Mouse (Mus musculus) CH12.LX (cell line): ENCODE measurements around the gene Dusp9. TPM values are rescaled to one million over a fixed set of nuclear protein-coding genes. Genes with fewer than 3 reads are reported as not detected.

Experiments used
- DNase-seq: peaks from one replicate; pipeline ENCODE4 v3.0.0-alpha.2; 2013; ENCODE audit errors: extremely low read depth
- H3K27ac ChIP-seq: 2 replicates; pipeline ENCODE4 v1.5.1; 2012; ENCODE audit warnings: low read depth, mild to moderate bottlenecking, control low read depth, moderate library complexity; ENCODE audit not compliant: insufficient read depth
- H3K27me3 ChIP-seq: replicated peaks from 2 replicates; pipeline ENCODE3; 2012; ENCODE audit warnings: inconsistent platforms
- H3K36me3 ChIP-seq, 2 experiments: replicated peaks in 1 of 2; 2 replicates each; pipeline versions ENCODE3 to v1.6.1; 2012; ENCODE audit warnings: inconsistent platforms in 1 of 2, low read length in 1 of 2, mild to moderate bottlenecking in 1 of 2, mixed read lengths in 1 of 2, moderate library complexity in 1 of 2; ENCODE audit not compliant: control insufficient read depth in 1 of 2, insufficient read depth in 1 of 2
- H3K4me1 ChIP-seq, 2 experiments: 2 replicates each; pipeline ENCODE4 v1.6.1; 2012; ENCODE audit warnings: inconsistent platforms in 1 of 2, moderate library complexity in 1 of 2; ENCODE audit not compliant: insufficient read depth in 2 of 2, control insufficient read depth in 1 of 2
- H3K4me2 ChIP-seq: 2 replicates; pipeline ENCODE4 v1.6.1; 2012; ENCODE audit warnings: low read depth, mild to moderate bottlenecking, control low read depth; ENCODE audit not compliant: poor library complexity, insufficient read depth, severe bottlenecking
- H3K4me3 ChIP-seq, 3 experiments: fragments of 150-350 bp in 1 of 3; sonication (generic) in 1 of 3; replicated peaks in 1 of 3; 2 replicates each; pipeline versions ENCODE3 to v1.5.1; 2011 to 2012; ENCODE audit warnings: low read depth in 2 of 3, low read length in 2 of 3, mild to moderate bottlenecking in 2 of 3, moderate library complexity in 2 of 3, control low read depth in 1 of 3, improper control_type of control experiment in 1 of 3, inconsistent platforms in 1 of 3, mixed read lengths in 1 of 3; ENCODE audit not compliant: poor library complexity in 1 of 3
- H3K79me2 ChIP-seq: replicated peaks from 2 replicates; pipeline ENCODE4 v1.6.1; 2012; ENCODE audit warnings: mild to moderate bottlenecking, moderate library complexity; ENCODE audit not compliant: control insufficient read depth, poor library complexity, insufficient read depth, severe bottlenecking; ENCODE audit errors: extremely low read depth
- H3K9ac ChIP-seq: 2 replicates; pipeline ENCODE4 v1.6.1; 2012; ENCODE audit warnings: low read depth, mild to moderate bottlenecking, control low read depth, moderate library complexity; ENCODE audit not compliant: insufficient read depth
- H3K9me3 ChIP-seq: replicated peaks from 2 replicates; pipeline ENCODE3; 2012; ENCODE audit warnings: low read length, inconsistent platforms, mixed read lengths
- CHD2 ChIP-seq: IDR thresholded peaks from 2 replicates; pipeline ENCODE4 v1.6.1; 2011; ENCODE audit warnings: low read length, improper control_type of control experiment
- E2F4 ChIP-seq: IDR thresholded peaks from 2 replicates; pipeline ENCODE4 v1.6.1; 2011; ENCODE audit warnings: low read depth, low read length, improper control_type of control experiment; ENCODE audit not compliant: insufficient replicate concordance
- ELF1 ChIP-seq: IDR thresholded peaks from 2 replicates; pipeline ENCODE4 v1.6.1; 2014; ENCODE audit warnings: low read depth, mild to moderate bottlenecking, inconsistent platforms, low read length, improper control_type of control experiment
- GABPA ChIP-seq: IDR thresholded peaks from 2 replicates; pipeline ENCODE4 v1.6.1; 2012; ENCODE audit warnings: low read depth, low read length, improper control_type of control experiment, inconsistent platforms; ENCODE audit not compliant: insufficient replicate concordance
- HCFC1 ChIP-seq: IDR thresholded peaks from 2 replicates; pipeline ENCODE4 v1.6.1; 2012; ENCODE audit warnings: low read depth, mild to moderate bottlenecking, inconsistent platforms, low read length, improper control_type of control experiment
- JUN ChIP-seq: IDR thresholded peaks from 2 replicates; pipeline ENCODE4 v1.6.1; 2011; ENCODE audit warnings: low read depth, mild to moderate bottlenecking, low read length, improper control_type of control experiment, moderate library complexity; ENCODE audit not compliant: insufficient read depth
- JUND ChIP-seq: conservative IDR thresholded peaks from 2 replicates; pipeline ENCODE4 v1.6.1; 2011; ENCODE audit warnings: low read depth, low read length, improper control_type of control experiment
- KAT2A ChIP-seq: IDR thresholded peaks from 2 replicates; pipeline ENCODE4 v1.6.1; 2012; ENCODE audit warnings: low read length, improper control_type of control experiment, inconsistent platforms; ENCODE audit not compliant: insufficient replicate concordance
- MAFK ChIP-seq: IDR thresholded peaks from 2 replicates; pipeline ENCODE4 v1.6.1; 2011; ENCODE audit warnings: low read length, improper control_type of control experiment; ENCODE audit not compliant: insufficient replicate concordance
- MAX ChIP-seq: IDR thresholded peaks from 2 replicates; pipeline ENCODE4 v1.6.1; 2011; ENCODE audit warnings: low read length, improper control_type of control experiment
- MAZ ChIP-seq: IDR thresholded peaks from 2 replicates; pipeline ENCODE4 v1.6.1; 2012; ENCODE audit warnings: low read depth, mild to moderate bottlenecking, inconsistent platforms, low read length, improper control_type of control experiment, moderate library complexity
- MXI1 ChIP-seq: IDR thresholded peaks from 2 replicates; pipeline ENCODE4 v1.6.1; 2011; ENCODE audit warnings: mild to moderate bottlenecking, low read depth, low read length, improper control_type of control experiment
- MYC ChIP-seq: IDR thresholded peaks from 2 replicates; pipeline ENCODE4 v1.6.1; 2011; ENCODE audit warnings: low read depth, mild to moderate bottlenecking, improper control_type of control experiment, low read length
- NELFE ChIP-seq: IDR thresholded peaks from 2 replicates; pipeline ENCODE4 v1.6.1; 2011; ENCODE audit warnings: low read depth, low read length, improper control_type of control experiment
- PAX5 ChIP-seq: IDR thresholded peaks from 2 replicates; pipeline ENCODE4 v1.6.1; 2012; ENCODE audit warnings: low read length, inconsistent platforms, mixed read lengths
- POLR2A ChIP-seq: IDR thresholded peaks from 2 replicates; pipeline ENCODE4 v1.6.1; 2011; ENCODE audit warnings: low read depth, mild to moderate bottlenecking, improper control_type of control experiment, low read length
- POLR2AphosphoS2 ChIP-seq: IDR thresholded peaks from 2 replicates; pipeline ENCODE4 v1.6.1; 2011; ENCODE audit warnings: low read depth, low read length, improper control_type of control experiment
- RCOR1 ChIP-seq: conservative IDR thresholded peaks from 2 replicates; pipeline ENCODE4 v1.6.1; 2012; ENCODE audit warnings: low read depth, mild to moderate bottlenecking, inconsistent platforms, low read length, improper control_type of control experiment
- SIN3A ChIP-seq: IDR thresholded peaks from 2 replicates; pipeline ENCODE4 v1.6.1; 2012; ENCODE audit warnings: low read length, improper control_type of control experiment, inconsistent platforms
- SMC3 ChIP-seq: IDR thresholded peaks from 2 replicates; pipeline ENCODE4 v1.6.1; 2011; ENCODE audit warnings: low read depth, low read length, improper control_type of control experiment
- TCF12 ChIP-seq: IDR thresholded peaks from 2 replicates; pipeline ENCODE4 v1.6.1; 2014; ENCODE audit warnings: low read depth, mild to moderate bottlenecking, inconsistent platforms, low read length, improper control_type of control experiment
- USF1 ChIP-seq: IDR thresholded peaks from 2 replicates; pipeline ENCODE4 v1.6.1; 2014; ENCODE audit warnings: low read depth, mild to moderate bottlenecking, inconsistent platforms, low read length, improper control_type of control experiment
- USF2 ChIP-seq: conservative IDR thresholded peaks from 2 replicates; pipeline ENCODE4 v1.6.1; 2011; ENCODE audit warnings: low read depth, low read length, improper control_type of control experiment
- ZC3H11A ChIP-seq: IDR thresholded peaks from 2 replicates; pipeline ENCODE4 v1.6.1; 2012; ENCODE audit warnings: low read depth, mild to moderate bottlenecking, inconsistent platforms, low read length, improper control_type of control experiment
- ZKSCAN1 ChIP-seq: IDR thresholded peaks from 2 replicates; pipeline ENCODE4 v1.6.1; 2012; ENCODE audit warnings: low read depth, inconsistent platforms, low read length, improper control_type of control experiment, borderline replicate concordance
- dilution Hi-C: fragments of 300-500 bp; cut with MboI; formaldehyde crosslinking; loops from 2 replicates; pipeline ENCODE4 v1.14.3; 2020; ENCODE audit warnings: low sequenced_read_pairs; ENCODE audit not compliant: extremely low pct_unique_long_range_greater_than_20kb, extremely low pct_ligation_motif_present
- in situ Hi-C: fragments of 300-500 bp; cut with MboI; formaldehyde crosslinking; loops from 3 replicates; pipeline ENCODE4 v1.14.3; 2019; ENCODE audit warnings: low sequenced_read_pairs, low pct_ligation_motif_present, low pct_unique_long_range_greater_than_20kb, mixed read lengths
- polyA plus RNA-seq: library from polyadenylated mRNA; unstranded; fragments of >175 nt; gene quantifications from 2 replicates; pipeline ENCODE4 v1.2.1, GENCODE M21; 2012; ENCODE audit warnings: low read depth; ENCODE audit not compliant: insufficient read length
- total RNA-seq, 2 experiments: library from RNA; depleted of rRNA; stranded (reverse); fragments of 300-350 nt in 1 of 2; fragments of >200 nt in 1 of 2; gene quantifications; 2 replicates each; pipeline ENCODE4 v1.2.3; 2012 to 2014

Gene Dusp9
- total and polyA plus RNA-seq, 3 experiments = 0.09 to 0.47 (median 0.17) TPM

DNA sequence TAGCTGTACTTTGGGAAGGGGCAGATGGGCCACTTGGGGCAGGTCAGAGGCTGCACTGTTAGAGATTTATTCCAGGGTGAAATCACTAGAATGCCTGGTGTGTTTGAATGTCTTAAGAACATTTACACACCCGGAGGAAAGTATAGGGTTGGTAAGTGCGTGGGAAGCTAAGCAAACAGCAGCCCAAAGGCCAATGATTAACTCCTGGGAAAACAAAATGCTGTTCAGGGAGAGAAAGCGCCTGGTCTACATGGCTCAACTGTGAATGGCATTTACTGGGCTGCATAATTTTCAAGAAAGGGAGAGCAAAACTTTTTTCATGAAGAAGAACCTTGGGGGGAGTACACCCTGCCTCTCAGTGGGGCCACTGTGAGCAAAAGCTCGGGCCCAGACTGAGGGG lies 25.6 kb upstream of the Dusp9 start:
- H3K27ac ChIP-seq = no peak overlapping the region
- no peak for TF ChIP-seq E2F4
- no peak for TF ChIP-seq JUN
- TF ChIP-seq JUND = no peak
- no peak for TF ChIP-seq SIN3A
- TF ChIP-seq NELFE = no peak
- TF ChIP-seq ELF1 = no peak
- no peak for TF ChIP-seq MYC
- TF ChIP-seq MAFK = no peak
- no peak for TF ChIP-seq POLR2AphosphoS2
- TF ChIP-seq KAT2A = no peak
- no peak for TF ChIP-seq GABPA
- no peak for TF ChIP-seq USF1
- no peak for TF ChIP-seq POLR2A
- TF ChIP-seq MAX = no peak
- TF ChIP-seq CHD2 = no peak
- no peak for TF ChIP-seq MXI1
- TF ChIP-seq, all 38 proteins: peak for 0
- Histone ChIP-seq H3K4me1 (no peaks in the 10 kb centered on the region), H3K9me3 (no peaks in the 10 kb centered on the region), H3K4me3 (no peak overlapping the region), H3K27me3 (no peaks in the 10 kb centered on the region), H3K36me3 (no peaks in the 10 kb centered on the region), H3K4me2 (no peak overlapping the region), H3K79me2 (no peaks in the 10 kb centered on the region), H3K9ac (no peak overlapping the region)
- DNase-seq = no peak
- in situ Hi-C loops = no loop called here
- dilution Hi-C loops = no loop called here

DNA sequence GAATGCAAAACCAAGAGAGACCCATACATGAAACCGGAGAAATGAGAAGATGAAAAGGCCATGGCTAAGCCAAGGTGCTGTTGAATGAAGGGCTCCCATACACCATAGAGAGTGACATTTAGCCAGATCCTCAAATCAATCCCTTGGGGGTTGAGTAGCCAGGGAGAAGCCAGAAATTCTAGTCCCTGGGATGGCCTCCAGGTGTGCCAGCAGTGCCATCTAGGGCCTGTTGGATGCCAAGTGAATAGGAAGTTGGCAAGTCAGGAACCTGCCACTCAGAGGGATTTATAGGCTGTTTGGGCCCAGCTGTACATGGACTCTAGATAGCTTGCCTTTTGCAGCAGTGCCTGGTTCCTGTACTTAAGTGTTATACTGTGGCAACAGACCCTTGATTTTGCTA lies 23.3 kb upstream of the Dusp9 start:
- no peak overlapping the region for H3K4me3 ChIP-seq
- no peaks in the 10 kb centered on the region for H3K79me2 ChIP-seq
- no peaks in the 10 kb centered on the region for H3K9me3 ChIP-seq
- H3K4me1 ChIP-seq = no peaks in the 10 kb centered on the region
- TF ChIP-seq TCF12 (no peak), MAFK (no peak), MAZ (no peak), GABPA (no peak), HCFC1 (no peak), ZC3H11A (no peak), PAX5 (no peak), ZKSCAN1 (no peak), ELF1 (no peak), E2F4 (no peak), RCOR1 (no peak), MAX (no peak), USF2 (no peak), SMC3 (no peak)
- no peak overlapping the region for H3K9ac ChIP-seq
- DNase-seq = no peak
- no peaks in the 10 kb centered on the region for H3K36me3 ChIP-seq
- in situ Hi-C loops (no loop called here), dilution Hi-C loops (no loop called here)
- H3K27ac ChIP-seq = no peak overlapping the region
- no peaks in the 10 kb centered on the region for H3K27me3 ChIP-seq
- no peak overlapping the region for H3K4me2 ChIP-seq
